Mouse (Mus musculus): ENCODE measurements around the gene 3110009E18Rik. TPM values are rescaled to one million over a fixed set of nuclear protein-coding genes. Genes with fewer than 3 reads are reported as not detected.
"Not testable (repeated sequence)": the region's sequence is repeated elsewhere in the genome, so short reads cannot be mapped to it uniquely, and the experiment has no call there.

3110009E18Rik gene
- total RNA-seq, 2 experiments from 2014 or later: 3.3 to 6.6 TPM

DNA sequence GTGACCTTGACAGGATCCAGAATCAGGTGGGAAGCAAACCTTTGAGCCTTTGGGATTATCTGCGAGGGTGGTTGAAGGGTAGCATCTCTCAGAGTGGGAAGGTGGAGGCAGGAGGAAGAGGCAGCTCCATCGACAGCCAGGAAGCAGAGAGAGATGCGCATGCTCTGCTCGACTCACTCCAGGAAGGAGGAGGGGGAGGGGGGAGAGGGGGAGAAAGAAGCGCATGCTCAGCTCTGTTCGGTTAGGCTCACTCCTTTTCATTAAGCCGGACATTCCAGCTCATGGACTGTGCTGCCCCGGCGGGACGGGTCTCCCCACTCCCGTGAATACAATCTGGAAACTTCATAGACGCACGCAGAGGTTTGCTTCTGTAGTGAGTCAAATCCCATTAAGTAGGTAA lies 34.3 kb upstream of the 3110009E18Rik start:
- no peak overlapping the region for H3K27ac ChIP-seq
- no peak overlapping the region for H3K4me3 ChIP-seq
- intact Hi-C loops (cut with DNase I): no loop called here
- no peak for DNase-seq
- no peak for TF ChIP-seq CTCF (IDR thresholded peaks at IDR 0.05)

DNA sequence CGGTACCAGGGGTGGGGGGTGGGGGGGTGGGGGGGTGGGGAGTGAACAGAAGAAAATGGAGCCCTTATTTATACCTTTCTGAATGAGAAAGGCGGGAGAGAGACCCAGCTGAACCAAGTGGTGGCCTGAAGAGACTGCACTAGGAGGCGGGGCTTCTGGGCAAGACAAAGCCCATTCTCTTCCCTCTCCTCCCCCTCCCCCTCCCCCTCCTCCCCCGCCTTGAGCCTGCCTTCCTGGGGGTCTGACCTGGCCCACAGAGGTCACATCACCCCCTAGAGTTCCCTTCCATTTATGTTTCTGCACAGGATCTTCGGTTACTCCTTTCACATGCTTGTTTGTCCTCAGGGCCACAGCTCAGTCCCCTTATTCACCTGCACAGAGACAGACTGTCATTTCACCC lies 31.8 kb upstream of the 3110009E18Rik start:
- intact Hi-C loops (cut with DNase I): no loop called here
- H3K27ac ChIP-seq: no peak overlapping the region
- no peak for TF ChIP-seq CTCF (IDR thresholded peaks at IDR 0.05)
- H3K4me3 ChIP-seq: no peak overlapping the region
- no peak for DNase-seq

DNA sequence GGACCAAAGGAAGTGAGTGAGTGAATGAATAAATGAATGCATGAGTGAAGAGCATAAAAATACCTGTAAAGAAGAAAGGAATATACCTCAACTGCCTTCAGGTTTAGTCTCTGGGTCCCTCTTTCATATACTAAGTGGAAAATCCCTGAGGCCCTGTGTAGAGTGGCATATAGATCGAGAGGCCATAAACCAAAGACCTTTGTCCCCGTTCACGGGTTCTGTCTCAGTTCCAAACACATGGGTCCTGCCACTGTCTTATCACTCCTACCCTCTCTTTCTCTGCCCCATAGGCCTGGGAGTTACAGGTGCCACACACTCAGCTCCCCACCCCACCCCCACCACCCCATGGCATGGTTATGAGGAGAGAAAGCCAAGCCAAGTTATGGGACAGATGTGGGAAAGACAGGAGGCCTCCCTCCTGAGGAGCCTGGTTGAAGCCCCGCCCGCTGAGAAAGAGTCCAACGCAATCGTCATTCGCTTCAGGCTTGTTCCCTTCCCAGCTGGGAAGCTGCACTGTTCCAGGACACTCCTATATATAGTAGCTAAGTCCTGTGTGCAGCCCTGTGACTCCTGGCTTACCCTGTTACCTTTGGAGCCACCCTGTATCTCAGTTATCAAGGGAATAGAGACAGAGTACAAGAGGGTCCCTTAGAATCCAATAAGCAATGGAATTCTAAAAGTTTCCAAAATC lies 30.0 kb upstream of the 3110009E18Rik start:
- no peak for TF ChIP-seq CTCF (IDR thresholded peaks at IDR 0.05)
- Histone ChIP-seq H3K4me3 (no peak overlapping the region), H3K27ac (peak overlapping the region; percentile 56)
- intact Hi-C loops (cut with DNase I): loop anchor here (10.0 kb wide), 1 partner anchor 156 kb away; no protein-coding TSS in a partner anchor
- peak; percentile 61 for DNase-seq

DNA sequence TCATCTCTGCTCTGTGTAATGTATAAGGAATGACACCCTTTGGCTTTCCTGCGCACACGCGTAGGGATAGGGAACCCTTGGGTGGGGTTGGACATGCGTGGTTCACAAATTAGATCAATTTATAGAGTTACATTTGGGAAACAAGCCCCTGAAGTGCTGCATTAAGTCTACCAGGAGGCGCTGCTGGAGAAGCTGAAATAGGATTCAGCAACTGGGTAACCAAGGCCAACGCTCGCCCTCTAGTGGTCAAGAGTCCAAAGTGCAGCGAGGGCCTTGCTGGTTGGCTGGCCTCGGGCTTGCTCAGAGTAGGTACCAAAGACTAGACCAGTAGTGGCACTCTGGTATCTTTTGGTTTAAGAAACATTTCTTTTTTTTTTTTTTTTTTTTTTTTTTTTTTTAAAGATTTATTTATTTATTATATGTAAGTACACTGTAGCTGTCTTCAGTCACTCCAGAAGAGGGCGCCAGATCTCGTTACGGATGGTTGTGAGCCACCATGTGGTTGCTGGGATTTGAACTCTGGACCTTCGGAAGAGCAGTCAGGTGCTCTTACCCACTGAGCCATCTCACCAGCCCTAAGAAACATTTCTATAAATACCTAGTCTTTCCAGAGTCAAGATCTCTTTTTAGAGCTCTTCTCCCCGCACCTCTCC lies 27.4 kb upstream of the 3110009E18Rik start:
- not testable (repeated sequence) for H3K27ac ChIP-seq, H3K4me3 ChIP-seq
- peak; percentile 77 for TF ChIP-seq CTCF (IDR thresholded peaks at IDR 0.05)
- intact Hi-C loops (cut with DNase I): loop anchor here (1.0 to 10.0 kb wide), 2 partner anchors 60 to 159 kb away; no protein-coding TSS in a partner anchor
- peak; percentile 90 for DNase-seq

DNA sequence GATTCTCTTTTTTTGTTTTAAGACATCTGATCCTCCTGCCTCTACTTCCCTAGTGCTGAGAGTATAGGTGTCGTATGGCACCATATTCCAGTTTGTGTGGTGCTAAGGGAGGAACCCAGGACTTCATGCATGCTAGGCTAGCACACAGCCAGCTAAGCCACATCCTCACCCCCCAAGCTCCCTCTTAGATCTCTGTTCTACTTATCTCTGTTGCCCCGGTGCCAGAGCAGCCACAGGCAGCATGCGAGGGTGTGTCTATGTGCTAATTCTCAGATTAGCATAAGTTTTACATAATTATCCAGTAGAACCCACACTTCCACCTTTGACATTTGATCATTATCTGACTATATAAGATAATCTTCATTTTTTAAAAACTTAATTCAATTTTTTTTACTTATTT lies 26.1 kb upstream of the 3110009E18Rik start:
- Histone ChIP-seq H3K4me3 (no peak overlapping the region), H3K27ac (no peak overlapping the region)
- no peak for DNase-seq
- TF ChIP-seq CTCF (IDR thresholded peaks at IDR 0.05): no peak
- intact Hi-C loops (cut with DNase I): loop anchor here (10.0 kb wide), 1 partner anchor 160 kb away; no protein-coding TSS in a partner anchor

DNA sequence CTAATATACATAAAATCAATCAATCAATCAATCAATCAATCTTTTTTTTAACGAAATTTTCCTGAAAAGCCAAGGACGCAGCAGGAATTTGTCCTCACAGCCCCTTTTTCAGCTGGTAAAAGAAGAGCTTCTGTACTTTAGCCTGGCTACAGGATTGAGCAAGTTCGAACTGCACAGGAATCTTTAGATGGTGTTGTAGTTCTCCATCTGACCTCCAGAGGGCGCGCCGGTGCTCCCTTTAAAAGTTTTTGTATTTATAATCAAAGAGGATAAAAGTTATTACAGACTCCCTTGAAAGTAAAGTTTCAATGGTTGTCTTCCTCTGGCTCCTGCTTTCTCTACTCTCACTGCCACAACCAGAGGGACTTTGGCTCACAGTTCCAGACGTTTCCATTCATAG lies 22.7 kb upstream of the 3110009E18Rik start:
- DNase-seq: peak; percentile 61
- intact Hi-C loops (cut with DNase I): loop anchor here (2.0 to 10.0 kb wide), 2 partner anchors 58 to 164 kb away; no protein-coding TSS in a partner anchor
- H3K27ac ChIP-seq: no peak overlapping the region
- peak; percentile 93 for TF ChIP-seq CTCF (IDR thresholded peaks at IDR 0.05)
- no peak overlapping the region for H3K4me3 ChIP-seq

DNA sequence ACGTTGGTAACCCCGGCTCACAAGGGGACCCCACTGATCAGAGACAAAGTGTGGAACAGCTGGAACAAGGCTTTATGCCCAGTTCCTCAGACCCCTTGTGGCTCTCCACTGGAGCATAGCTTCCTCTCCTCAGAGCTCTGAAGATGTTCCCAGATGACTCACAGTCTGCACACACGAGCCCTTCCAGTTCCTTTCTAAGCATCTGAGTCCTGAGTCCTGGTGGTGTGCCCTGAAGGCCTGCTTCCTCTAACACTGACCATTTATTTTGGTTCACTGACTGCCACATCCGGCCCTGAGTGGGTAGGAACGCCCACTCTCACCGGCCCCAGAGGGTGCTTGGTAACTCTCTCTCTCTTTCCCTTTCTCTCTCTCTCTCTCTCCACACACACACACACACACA lies 21.5 kb upstream of the 3110009E18Rik start:
- Histone ChIP-seq H3K4me3 (no peak overlapping the region), H3K27ac (no peak overlapping the region)
- DNase-seq: no peak
- no peak for TF ChIP-seq CTCF (IDR thresholded peaks at IDR 0.05)
- intact Hi-C loops (cut with DNase I): loop anchor here (2.0 to 10.0 kb wide), 2 partner anchors 57 to 165 kb away; no protein-coding TSS in a partner anchor

DNA sequence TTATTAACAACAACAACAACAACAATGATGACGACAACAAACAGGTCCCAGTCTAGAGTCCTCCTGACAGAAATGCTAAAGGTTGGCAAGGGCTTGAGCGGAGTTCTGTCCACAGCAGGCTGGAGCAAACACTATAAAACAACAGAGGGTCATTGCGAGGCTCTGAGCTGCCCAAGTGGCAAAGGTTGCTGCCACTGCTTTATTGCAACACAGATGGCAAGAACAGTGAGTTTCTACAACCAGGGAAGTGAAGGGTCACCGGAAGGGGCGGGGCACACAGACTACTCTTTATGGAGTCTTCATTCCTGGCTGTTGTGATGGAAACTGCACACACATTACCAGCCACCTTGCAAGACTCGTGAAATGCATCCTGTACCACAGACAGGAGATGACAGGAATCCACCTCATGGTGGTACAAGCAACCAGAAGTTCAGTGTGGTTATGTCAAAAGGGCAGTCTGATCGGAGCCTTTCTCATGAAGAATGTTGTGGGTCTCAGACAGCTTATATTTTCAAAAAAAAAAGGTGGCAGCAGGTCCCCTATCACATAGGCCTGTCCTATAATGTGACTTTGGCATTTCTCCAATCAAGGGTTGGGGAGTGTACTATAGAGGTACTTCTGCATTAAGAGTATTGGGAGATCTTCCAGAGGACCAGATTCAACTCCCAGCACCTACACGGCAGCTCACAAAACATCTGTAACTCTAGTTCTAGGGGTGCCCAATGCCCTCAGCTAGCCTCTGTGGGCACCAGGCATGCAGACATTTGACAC lies 20.3 kb upstream of the 3110009E18Rik start:
- DNase-seq: no peak
- Histone ChIP-seq H3K27ac (no peak overlapping the region), H3K4me3 (no peak overlapping the region)
- intact Hi-C loops (cut with DNase I): no loop called here
- no peak for TF ChIP-seq CTCF (IDR thresholded peaks at IDR 0.05)

DNA sequence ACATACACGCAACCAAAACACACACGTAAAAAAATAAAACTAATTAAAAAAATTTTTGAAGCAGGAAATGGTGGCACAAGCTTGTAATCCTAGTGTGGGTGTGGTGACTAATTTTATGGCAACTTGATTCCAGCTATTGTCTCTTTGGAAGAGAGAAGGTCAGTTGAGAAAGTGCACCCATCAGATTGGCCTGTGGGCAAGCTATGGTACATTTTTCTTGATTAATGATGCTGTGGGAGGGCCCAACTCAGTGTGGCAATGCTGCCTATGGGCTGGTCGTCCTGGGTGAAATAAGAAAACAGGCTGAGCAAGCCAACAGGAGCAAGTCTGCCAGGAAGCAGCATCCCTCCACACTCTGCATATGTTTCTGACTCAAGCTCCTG lies 19.8 kb upstream of the 3110009E18Rik start:
- no peak for TF ChIP-seq CTCF (IDR thresholded peaks at IDR 0.05)
- no peak for DNase-seq
- intact Hi-C loops (cut with DNase I): no loop called here
- no peak overlapping the region for H3K4me3 ChIP-seq
- H3K27ac ChIP-seq: no peak overlapping the region

DNA sequence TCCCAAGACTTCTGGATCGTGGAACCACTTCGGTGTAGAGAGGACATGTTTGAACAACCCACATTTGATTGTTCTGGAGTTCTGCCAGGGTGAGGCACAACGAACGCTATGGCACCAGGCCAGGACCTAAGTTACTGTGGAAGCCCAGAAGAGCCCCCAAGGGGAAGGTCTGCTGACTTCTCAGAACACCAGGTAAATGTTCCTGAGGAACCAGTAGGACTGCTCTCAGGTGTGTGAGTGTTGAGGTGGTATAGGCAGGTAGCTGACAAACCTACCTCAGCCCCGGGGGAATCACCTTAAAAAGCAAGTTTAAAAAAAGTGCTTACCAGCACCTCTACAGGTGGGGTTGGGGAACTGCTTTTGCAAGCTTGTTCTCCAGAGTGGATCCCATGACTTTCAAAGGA lies 15.4 kb upstream of the 3110009E18Rik start:
- no peak for TF ChIP-seq CTCF (IDR thresholded peaks at IDR 0.05)

DNA sequence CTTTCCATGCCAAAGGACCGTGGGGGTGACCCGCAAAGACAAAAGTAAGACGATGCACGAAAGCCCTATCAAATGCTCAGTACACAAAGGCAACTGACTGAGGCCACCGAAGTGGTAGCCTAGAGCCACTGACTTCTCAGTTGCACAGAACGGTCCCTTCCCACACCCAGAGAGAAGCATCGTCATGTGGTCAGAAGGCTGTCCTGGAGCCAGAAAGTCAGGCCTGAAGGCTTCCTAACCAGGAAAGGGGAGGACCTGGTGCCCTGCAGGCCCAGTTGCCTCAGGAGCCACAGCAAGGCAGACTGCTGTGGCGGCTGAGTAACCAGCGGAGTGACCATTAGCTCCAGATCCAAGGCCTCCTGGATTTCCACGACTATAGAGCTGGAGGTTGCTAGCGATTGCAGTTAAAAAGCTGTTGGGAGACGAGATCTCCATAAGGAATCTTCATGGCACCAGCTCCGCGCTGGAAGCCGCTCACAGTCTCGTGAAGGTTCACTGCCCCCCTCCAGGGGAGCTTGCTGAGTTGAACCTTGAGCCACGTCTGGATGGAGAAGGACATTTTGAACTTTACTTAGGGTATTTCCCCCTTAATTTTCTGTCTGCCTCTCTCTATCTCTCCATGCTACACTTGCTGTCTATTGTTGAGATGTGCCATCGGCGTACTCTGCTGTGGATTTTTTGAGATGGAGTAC lies 11.1 kb upstream of the 3110009E18Rik start:
- intact Hi-C loops (cut with DNase I): loop anchor here (10.0 kb wide), 1 partner anchor 275 kb away; the partner anchor contains the start of gene Ptpn4
- no peak for DNase-seq
- Histone ChIP-seq H3K27ac (no peak overlapping the region), H3K4me3 (no peak overlapping the region)
- no peak for TF ChIP-seq CTCF (IDR thresholded peaks at IDR 0.05)

More for the DNA sequence above, 15.4 kb upstream of the 3110009E18Rik start:
- no peak for DNase-seq
- intact Hi-C loops (cut with DNase I): no loop called here
- Histone ChIP-seq H3K4me3 (no peak overlapping the region), H3K27ac (no peak overlapping the region)

DNA sequence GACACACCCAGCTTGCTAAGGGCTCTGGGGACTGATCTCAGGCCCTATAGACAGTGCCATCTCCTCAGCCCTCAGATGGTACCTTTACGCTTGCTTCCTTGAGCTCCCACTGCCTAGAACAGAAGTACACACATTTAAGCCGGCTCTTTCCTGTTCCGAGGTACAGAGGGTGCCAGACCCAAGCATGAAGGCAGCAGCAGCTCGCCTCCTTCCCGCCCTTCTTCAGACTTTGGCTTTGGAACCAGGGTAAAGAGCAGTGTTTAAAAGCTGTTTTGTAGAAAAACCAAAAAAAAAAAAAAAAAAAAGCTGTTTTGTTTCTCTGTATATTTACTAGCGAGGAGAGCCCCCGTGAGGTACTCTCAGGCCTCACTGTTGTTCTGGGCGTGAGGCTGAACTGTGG lies 9.2 kb upstream of the 3110009E18Rik start:
- no peak for DNase-seq
- TF ChIP-seq CTCF (IDR thresholded peaks at IDR 0.05): no peak
- intact Hi-C loops (cut with DNase I): loop anchor here (10.0 kb wide), 1 partner anchor 277 kb away; the partner anchor contains the start of gene Ptpn4
- no peak overlapping the region for H3K4me3 ChIP-seq
- H3K27ac ChIP-seq: no peak overlapping the region
